Mouse (Mus musculus) effector memory CD4-positive, alpha-beta T cell, adult 7 months (primary cell): Measurements from ENCODE around the gene Vmn1r78. TPM values are rescaled to one million over a fixed set of nuclear protein-coding genes. Genes with fewer than 3 reads are reported as not detected.

Experiments used
- polyA plus RNA-seq: library from polyadenylated mRNA; unstranded; fragments of 100-300 nt; shearing (Covaris generic); gene quantifications from one replicate; pipeline ENCODE4 v1.2.1, GENCODE M21; 2017

Gene Vmn1r78
- polyA plus RNA-seq: 0.06 TPM

DNA sequence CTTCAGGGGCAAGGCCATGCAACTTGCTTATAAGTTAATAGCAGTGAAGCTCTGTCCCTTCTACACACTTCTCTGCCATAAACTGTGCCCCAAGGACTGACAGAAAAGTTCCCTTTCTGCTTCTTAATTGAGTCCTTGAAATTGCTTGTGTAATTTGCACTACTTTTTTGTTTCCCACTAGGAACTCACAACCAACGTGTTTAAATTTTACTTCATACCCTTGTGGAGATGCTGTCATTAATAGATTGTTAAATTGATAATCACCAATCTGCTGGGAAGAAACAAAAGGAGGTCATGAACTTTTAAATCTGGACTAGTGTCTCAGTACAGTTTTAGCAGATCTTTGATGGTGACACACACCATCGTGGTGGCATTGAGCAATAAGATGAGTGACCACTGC, at the start of gene Vmn1r78:
Gene Vmn1r78, plus strand, starts transcription at position 301 of the 400 bp plus-strand sequence.

DNA sequence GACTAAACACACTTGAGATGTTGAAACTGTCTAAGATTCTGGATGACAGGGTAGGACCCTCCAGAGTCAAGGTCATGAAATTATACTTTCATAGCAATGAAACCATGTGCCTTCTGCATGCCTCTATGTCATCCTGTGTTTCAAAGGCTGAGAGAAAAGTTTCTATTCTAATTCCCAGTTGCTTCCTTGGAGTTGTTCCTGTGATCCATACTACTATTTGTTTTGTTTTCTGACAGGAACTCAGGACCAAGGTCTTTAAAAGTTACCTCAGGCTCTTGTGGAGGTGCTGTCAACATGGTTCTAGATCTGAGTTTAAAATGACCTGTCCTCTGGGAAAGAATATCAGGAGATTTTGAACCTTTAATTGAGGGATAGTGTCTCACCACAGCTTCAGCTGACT, 20.9 kb downstream of the Vmn1r78 start, which contains the start of gene Vmn1r79:
Gene Vmn1r79, plus strand, starts transcription at position 301 of the 400 bp plus-strand sequence.

DNA sequence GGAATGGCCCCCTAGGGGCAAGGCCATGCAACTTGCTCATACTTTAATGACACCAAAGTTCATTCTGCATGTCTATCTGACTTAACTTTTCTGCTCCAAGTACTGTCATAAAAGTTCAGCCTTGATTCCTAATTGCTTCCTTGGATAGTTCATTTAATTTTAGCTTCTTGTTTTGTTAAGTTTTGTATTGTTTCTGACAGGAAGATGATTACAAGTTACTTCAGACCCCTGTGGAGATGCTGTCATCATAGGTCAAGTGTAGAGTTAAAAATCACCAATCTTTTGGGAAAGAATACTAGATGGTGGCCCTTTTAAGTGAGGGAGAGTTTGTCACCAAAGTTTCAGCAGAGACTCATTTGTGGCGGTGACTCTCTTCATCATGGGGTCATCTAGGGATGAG, 38.9 kb downstream of the Vmn1r78 start, which contains the start of gene Vmn1r80:
Gene Vmn1r80, plus strand, starts transcription at position 301 of the 400 bp plus-strand sequence.

Other genes with a start within 250 kb of the Vmn1r78 start
- gene Vmn1r76, start 212.0 kb upstream of the Vmn1r78 start, polyA plus RNA-seq: 0.11 TPM
- not detected for gene Vmn1r77, start 113.5 kb upstream of the Vmn1r78 start, polyA plus RNA-seq
- gene Vmn1r79, start 21.0 kb downstream of the Vmn1r78 start, polyA plus RNA-seq: not detected
- gene Vmn1r80, start 39.0 kb downstream of the Vmn1r78 start, polyA plus RNA-seq: not detected
- gene Vmn1r81, start 118.0 kb downstream of the Vmn1r78 start, polyA plus RNA-seq: 0.04 TPM
- gene Vmn1r82, start 150.2 kb downstream of the Vmn1r78 start, polyA plus RNA-seq: 0.13 TPM
- not detected for gene Vmn1r83, start 179.2 kb downstream of the Vmn1r78 start, polyA plus RNA-seq
- not detected for gene Vmn1r84, start 219.0 kb downstream of the Vmn1r78 start, polyA plus RNA-seq